Mouse (Mus musculus) brain, embryonic 14.5 days (tissue): ENCODE measurements around the gene Eef1a1. TPM values are rescaled to one million over a fixed set of nuclear protein-coding genes. Genes with fewer than 3 reads are reported as not detected.

Experiments used
- DNase-seq: peaks from one replicate; pipeline ENCODE4 v3.0.0-alpha.2; 2011; ENCODE audit warnings: low read depth
- CTCF ChIP-seq: fragments of 200-500 bp; IDR thresholded peaks from 2 replicates; pipeline ENCODE4 v1.5.1; 2012; ENCODE audit warnings: inconsistent platforms, mild to moderate bottlenecking, moderate library complexity, borderline replicate concordance; ENCODE audit not compliant: insufficient read depth, insufficient read length; ENCODE audit errors: extremely low read depth
- POLR2A ChIP-seq: fragments of 200-500 bp; IDR thresholded peaks from 2 replicates; pipeline ENCODE4 v1.6.1; 2012; ENCODE audit warnings: mild to moderate bottlenecking, inconsistent platforms, borderline replicate concordance; ENCODE audit not compliant: poor library complexity, insufficient read depth, insufficient read length, severe bottlenecking; ENCODE audit errors: extremely low read depth
- polyA plus RNA-seq: library from polyadenylated mRNA; depleted of rRNA; stranded (reverse); fragments of >200 nt; gene quantifications from 2 replicates; pipeline ENCODE4 v1.2.3, GENCODE M21; 2012; rRNA removed

Eef1a1 gene
- 6,510 and 8,462 TPM in 2 replicates for polyA plus RNA-seq

DNA sequence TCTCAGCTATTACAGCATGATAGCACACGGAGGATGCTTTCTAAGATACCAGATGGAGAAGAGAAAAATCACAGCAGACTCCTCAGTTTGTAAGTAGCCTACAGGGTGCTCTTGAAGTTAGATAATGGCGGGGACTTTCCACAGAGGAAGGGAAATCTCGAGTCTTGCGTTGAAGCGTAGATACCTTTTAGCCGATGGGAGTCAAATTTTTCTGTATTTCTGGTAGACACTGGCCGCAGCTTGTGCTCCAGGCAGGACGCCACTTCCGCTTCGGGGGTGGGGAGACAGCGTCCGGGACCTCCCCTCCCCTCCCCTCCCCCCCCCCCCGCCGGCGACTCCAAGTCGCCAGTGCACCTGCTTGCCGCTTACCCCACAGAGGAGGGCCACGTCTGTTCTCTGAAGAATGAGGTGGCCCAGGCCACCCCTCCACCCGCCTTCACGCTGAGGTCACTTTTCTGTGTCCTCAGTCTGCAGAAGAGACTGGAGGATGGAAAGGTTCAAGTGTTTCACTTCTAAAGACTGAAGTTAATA lies at the start of gene Eef1a1:
Eef1a1 (minus strand) TSS at position 262 of the 531 bp plus-strand sequence.
- no peak for TF ChIP-seq POLR2A
- TF ChIP-seq CTCF: no peak
- DNase-seq: peak; percentile 60

DNA sequence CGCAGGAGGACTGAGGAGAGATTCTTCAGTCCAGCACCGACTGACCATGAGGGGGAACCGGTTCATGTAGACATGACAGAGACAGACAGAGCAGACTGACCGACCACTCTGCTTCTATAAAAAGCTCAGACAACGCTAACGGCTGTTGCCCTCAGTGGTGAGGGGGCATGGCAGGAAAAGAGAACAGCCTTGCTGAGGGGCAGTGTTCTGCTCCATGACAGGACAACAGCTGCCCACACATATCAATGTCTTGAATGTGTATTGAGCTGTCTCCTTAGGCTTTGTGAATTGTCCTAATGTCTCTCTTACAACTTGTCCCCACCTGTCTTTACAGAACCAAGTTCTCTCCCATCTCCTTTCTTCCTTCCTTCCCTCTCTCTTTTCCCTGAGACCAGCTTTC lies 49.5 kb upstream of the Eef1a1 start:
- TF ChIP-seq POLR2A: no peak
- no peak for TF ChIP-seq CTCF

DNA sequence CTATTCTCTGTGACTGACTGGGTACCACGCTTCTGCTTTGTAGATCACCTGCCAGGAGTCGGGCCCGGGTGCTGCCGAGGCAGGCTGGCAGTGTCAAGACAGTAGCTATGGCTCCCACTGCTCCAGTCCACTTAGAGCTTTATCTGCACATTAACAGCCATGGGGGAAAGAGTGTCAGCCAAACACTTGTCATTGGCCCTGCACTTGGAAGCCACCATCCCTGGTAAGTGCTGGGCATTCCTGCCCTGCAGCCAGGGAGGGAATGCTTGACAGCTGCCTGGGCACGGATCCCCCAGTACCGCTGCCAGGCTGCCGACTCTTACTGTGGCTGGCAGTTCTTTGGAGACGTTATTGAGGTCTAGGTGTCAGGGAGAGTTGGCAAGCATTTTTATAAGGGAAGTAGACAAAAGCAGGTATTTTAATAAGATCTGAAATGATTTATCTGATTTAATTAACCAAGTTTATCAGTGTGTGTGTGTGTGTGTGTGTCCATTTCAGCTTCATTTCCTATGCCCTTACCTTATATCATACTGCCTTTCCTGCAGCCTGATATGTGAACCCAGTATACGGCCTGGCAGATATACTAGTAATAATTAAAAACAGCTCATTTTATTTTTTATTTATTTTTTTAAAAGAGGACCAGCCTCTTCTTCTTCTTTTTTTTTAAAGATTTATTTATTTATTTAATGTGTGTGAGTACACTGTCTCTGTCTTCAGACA lies 48.4 kb upstream of the Eef1a1 start:
- peak; percentile 89 for DNase-seq
- TF ChIP-seq CTCF (no peak), POLR2A (no peak)

More for the DNA sequence above, 49.5 kb upstream of the Eef1a1 start:
- no peak for DNase-seq

DNA sequence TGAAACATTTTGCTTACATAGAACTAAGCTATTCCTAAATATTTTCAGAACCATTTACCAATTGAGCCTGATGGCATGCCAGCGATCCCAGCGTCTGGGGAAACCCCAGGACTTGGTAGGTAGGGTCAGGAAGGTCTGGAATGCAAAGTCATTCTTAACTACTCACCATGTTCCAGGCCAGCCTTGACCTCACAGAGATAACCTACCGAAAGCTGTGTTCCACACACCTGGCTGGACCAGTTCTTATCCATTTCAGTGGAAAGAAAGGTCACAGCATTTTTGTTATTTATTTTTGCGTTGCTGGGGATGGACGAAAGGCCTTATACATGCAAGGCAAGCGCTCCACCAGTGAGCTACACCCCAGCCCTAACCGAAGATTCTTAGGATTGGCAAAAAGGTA lies 45.7 kb upstream of the Eef1a1 start:
- no peak for TF ChIP-seq CTCF
- no peak for TF ChIP-seq POLR2A

DNA sequence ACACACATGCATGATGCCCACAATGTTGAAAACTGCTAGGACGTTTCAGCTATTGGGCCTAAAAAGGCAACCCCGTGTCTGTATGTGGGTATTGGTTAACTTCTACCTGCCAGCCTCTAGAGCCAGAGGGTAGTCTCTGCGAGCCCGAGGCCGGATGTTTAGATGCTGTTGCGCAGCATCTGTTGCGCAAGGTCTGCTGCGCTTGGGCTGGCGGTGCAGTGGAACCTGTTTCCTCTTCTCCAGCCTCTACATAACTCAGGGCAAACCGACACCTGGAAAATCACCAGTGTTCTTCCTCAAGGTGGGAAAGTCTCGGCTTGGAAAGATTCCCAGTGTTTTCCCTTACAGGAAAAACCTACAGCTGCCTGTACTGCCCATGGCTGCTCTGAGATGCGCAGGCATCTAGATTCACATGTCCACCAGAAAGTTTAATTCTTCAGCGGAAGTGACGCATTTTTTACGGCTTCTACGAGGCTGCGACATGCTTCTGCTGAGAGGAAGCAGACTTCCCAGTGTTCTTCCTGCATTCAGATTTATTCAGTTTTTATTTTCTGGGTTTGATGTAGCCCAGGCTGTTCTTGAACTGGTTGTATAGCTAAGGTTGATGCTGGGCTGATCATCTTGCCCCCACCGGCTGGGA lies 44.5 kb upstream of the Eef1a1 start:
- DNase-seq: no peak
- TF ChIP-seq CTCF (no peak), POLR2A (no peak)

More for the DNA sequence above, 45.7 kb upstream of the Eef1a1 start:
- no peak for DNase-seq

DNA sequence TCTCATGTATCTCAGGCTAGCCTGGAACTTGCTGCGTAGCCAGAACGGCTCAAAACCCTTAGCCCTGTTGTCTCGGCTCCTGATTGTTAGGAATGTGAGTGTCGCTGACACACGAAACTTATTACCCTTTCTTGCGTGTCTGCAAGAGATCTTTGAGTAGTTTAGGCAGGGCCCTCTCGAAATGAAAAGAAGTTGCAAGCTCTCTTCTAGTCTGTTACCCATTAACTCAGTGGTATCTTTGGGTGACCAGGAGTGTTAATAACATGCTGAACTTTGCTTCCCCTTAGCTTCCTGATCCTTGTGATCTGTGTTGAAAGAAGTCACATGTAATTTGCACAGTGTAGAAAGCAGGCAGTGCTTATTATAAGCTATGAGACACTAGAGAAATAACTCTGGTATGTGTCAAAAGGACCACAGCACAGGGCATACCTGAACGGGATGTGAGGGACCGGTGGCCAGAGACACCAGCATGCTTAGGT lies 43.4 kb upstream of the Eef1a1 start:
- DNase-seq: no peak
- no peak for TF ChIP-seq CTCF
- no peak for TF ChIP-seq POLR2A

DNA sequence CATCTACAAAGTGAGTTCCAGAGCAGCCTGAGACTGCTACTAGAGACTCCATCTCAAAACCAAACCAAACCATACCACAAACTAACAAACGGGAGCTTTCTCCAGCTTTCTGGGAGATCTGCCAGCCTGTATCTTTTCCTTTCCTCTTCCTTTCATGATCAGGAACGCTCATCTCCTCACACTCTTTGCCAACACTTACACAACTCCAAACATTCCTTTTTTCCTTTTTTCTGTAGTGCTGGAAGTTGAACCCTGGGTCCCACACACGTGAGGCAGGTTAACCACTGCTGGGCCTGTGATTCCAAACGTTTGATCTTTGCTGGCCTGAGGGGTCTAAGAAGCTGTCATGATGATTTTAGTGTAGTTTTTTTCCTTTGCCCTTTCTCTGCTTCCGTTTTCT lies 42.9 kb upstream of the Eef1a1 start:
- DNase-seq: peak; percentile 24

DNA sequence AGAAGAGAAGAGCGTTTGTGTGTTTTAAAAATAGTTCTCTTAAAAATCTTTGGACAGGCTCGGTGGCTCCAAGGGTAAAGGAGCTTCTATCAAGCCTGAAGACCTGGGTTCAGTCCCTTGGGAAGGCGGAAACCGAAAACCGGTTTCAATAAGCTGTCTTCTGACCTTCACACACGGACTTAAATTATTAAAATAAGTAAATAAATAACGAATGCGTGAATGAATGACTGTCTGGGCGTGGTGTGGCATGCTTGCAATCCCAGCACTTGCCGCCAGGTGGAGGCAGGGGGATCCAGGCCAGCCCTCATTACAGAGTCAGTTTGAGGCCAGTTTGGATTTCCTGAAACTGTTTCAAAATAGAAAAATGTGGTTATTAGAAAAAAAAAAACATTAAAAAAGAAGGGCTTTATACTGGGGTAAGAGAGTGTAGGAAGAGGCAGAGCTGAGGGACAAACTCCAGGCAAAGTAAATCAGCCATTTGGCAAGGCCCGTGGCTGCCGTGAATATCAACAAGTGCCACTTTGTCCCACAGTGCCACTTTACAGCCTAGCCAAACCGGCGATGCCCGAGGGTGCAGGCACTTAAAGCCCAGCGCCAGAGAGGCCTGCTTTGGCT lies 38.9 kb upstream of the Eef1a1 start:
- peak; percentile 83 for DNase-seq
- no peak for TF ChIP-seq POLR2A
- TF ChIP-seq CTCF: peak; percentile 95

More for the DNA sequence above, 42.9 kb upstream of the Eef1a1 start:
- TF ChIP-seq CTCF: no peak
- no peak for TF ChIP-seq POLR2A

DNA sequence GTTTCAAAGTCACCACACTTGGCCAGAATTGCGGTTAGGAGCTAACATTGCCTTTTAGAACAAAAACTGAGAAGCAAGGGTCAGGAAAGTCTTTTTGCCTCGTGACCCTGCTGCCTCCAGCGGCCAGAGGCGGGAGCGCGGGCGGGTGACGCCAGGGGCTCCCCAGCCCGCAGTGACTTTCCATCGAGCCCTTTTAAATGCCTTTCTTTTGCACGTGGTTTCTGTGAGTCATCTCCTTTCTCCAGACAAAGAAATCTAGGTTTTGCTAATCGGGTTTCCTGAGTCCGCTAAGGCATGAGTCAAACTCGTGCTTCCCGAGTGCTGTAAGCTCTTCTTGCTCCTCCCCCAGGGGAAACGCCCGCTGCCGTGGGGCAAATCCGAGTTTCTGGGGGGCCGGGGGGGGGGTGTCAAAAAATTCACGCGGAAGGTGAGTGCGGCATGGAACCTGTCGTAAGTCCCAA lies 38.4 kb upstream of the Eef1a1 start:
- TF ChIP-seq CTCF (peak; percentile 78), POLR2A (no peak)
- DNase-seq: peak; percentile 85

DNA sequence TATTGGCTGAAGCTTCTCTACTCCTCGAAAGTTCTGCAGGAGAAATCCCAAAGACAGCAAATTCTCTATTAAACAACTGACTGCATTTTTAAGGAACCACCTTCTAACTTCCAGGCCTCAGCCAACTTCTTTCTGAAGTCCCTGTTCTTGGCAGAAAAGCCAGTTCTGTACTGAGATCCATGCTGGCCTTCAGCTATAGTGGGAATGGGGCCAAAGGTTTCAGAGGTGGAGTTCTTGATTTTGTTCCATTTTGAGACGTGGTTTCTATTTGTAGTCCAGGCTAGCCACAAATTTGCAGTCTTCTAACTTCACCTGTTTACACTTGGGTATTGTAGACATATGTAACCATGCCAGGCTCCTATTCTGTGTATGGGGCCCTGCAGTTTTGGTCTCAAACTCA lies 37.3 kb upstream of the Eef1a1 start:
- TF ChIP-seq CTCF (no peak), POLR2A (no peak)
- DNase-seq: no peak
